Mouse (Mus musculus): ENCODE measurements around the gene Slitrk2.

Gene Slitrk2

GRCm38 (mm10) chrX:66648911-66649620 lies at the start of gene Slitrk2:
Gene Slitrk2 (plus strand): TSS chrX:66649318.
- DNase-seq = no peak

GRCm38 (mm10) chrX:66605490-66605889 lies 43.6 kb upstream of the Slitrk2 start:
- no peak for DNase-seq

GRCm38 (mm10) chrX:66652455-66653144 lies 3.5 kb downstream of the Slitrk2 start:
- peak; percentile 43 for DNase-seq

- peak; percentile 15 for DNase-seq
These were observed 8.2 kb downstream of the Slitrk2 start for GRCm38 (mm10) chrX:66657365-66657764.

GRCm38 (mm10) chrX:66676959-66677358 lies 27.8 kb downstream of the Slitrk2 start:
- no peak for DNase-seq

- DNase-seq = no peak
These were observed 29.5 kb downstream of the Slitrk2 start for GRCm38 (mm10) chrX:66678646-66679045.

Data from kidney, postnatal 10 days (tissue).